Mouse (Mus musculus): ENCODE data around the gene Cstad.

- no peak for TF ChIP-seq GATA1 (IDR thresholded peaks at IDR 0.05; ENCODE audit: low read depth, low read length)
- TF ChIP-seq USF1 (IDR thresholded peaks at IDR 0.05; ENCODE audit: low read depth, low read length) = no peak
- no peak for TF ChIP-seq EP300 (IDR thresholded peaks at IDR 0.05; ENCODE audit: low read depth in 1 of 2, low read length in 2 of 2)
- TF ChIP-seq TCF12 (IDR thresholded peaks at IDR 0.05; ENCODE audit: low read depth, low read length) = no peak
- no peak for TF ChIP-seq NELFE (IDR thresholded peaks at IDR 0.05; ENCODE audit: low read depth, low read length)
- no peak for TF ChIP-seq MXI1 (IDR thresholded peaks at IDR 0.05; ENCODE audit: low read depth, low read length)
- no peak for TF ChIP-seq CTCF (IDR thresholded peaks at IDR 0.05 in 2 of 3, conservative IDR thresholded peaks at IDR 0.05 in 1 of 3; ENCODE audit: control insufficient read depth in 1 of 3, insufficient read depth in 1 of 3, low read depth in 2 of 3, low read length in 3 of 3, poor library complexity in 1 of 3, severe bottlenecking in 1 of 3)
- no peak for TF ChIP-seq UBTF (IDR thresholded peaks at IDR 0.05; ENCODE audit: borderline replicate concordance, insufficient read depth, low read depth, low read length)
- no peak for TF ChIP-seq TAL1 (IDR thresholded peaks at IDR 0.05; ENCODE audit: low read length)
Measured at GRCm38 (mm10) chr2:30626058-30626675, 31.3 kb downstream of the Cstad start.

All from MEL (cell line).